Mouse (Mus musculus) hindbrain, embryonic 16.5 days (tissue): ENCODE measurements around the gene Cnih2. TPM values are rescaled to one million over a fixed set of nuclear protein-coding genes. Genes with fewer than 3 reads are reported as not detected.
A peak's percentile ranks its signal among the peaks of the same experiment; 100 is the strongest.

ENCODE experiments used
- ATAC-seq: fragments of 200-750 bp; cut with Nextera tagmentation; 2 replicates; pipeline ENCODE4 v1.8.0; 2017; ENCODE audit warnings: moderate TSS enrichment, moderate library complexity
- H3K27ac ChIP-seq: fragments of 300-500 bp; sonication (generic); 2 replicates; pipeline ENCODE4 v1.5.1; 2014; ENCODE audit warnings: low read depth, mild to moderate bottlenecking, control low read depth, low read length, moderate library complexity
- H3K27me3 ChIP-seq: fragments of 300-500 bp; sonication (generic); replicated peaks from 2 replicates; pipeline ENCODE4 v1.6.1; 2014; ENCODE audit warnings: low read length; ENCODE audit not compliant: control insufficient read depth, insufficient read depth
- H3K36me3 ChIP-seq: fragments of 300-500 bp; sonication (generic); 2 replicates; pipeline ENCODE4 v1.6.1; 2014; ENCODE audit warnings: mild to moderate bottlenecking, low read length, moderate library complexity, mixed read lengths; ENCODE audit not compliant: control insufficient read depth, insufficient read depth
- H3K4me1 ChIP-seq: fragments of 300-500 bp; sonication (generic); 2 replicates; pipeline ENCODE4 v1.6.1; 2014; ENCODE audit warnings: low read depth, low read length; ENCODE audit not compliant: control insufficient read depth, insufficient read depth
- H3K4me2 ChIP-seq: fragments of 300-500 bp; sonication (generic); 2 replicates; pipeline ENCODE4 v1.6.1; 2014; ENCODE audit warnings: mild to moderate bottlenecking, low read length, control low read depth, moderate library complexity
- H3K4me3 ChIP-seq: fragments of 300-500 bp; sonication (generic); 2 replicates; pipeline ENCODE4 v1.5.1; 2014; ENCODE audit warnings: mild to moderate bottlenecking, low read length, control low read depth, moderate library complexity
- H3K9ac ChIP-seq: fragments of 300-500 bp; sonication (generic); 2 replicates; pipeline ENCODE4 v1.6.1; 2014; ENCODE audit warnings: low read depth, mild to moderate bottlenecking, control low read depth, low read length, moderate library complexity
- H3K9me3 ChIP-seq: fragments of 300-500 bp; sonication (generic); 2 replicates; pipeline ENCODE4 v1.6.1; 2014; ENCODE audit warnings: mild to moderate bottlenecking, low read length, moderate library complexity; ENCODE audit not compliant: control insufficient read depth
- WGBS: fragments of 180-500 bp; shearing (Covaris S2); extraction: QIAGEN DNeasy Blood & Tissue Kit; methylation state at CpG from one replicate; pipeline ENCODE4 v1.1.7; 2014; 5-methylcytosine and 5-hydroxymethylcytosine counted together
- polyA plus RNA-seq: library from polyadenylated mRNA; unstranded; fragments of >200 nt; fragmentation: Nextera tagmentation; extraction: Ambion mirVana; gene quantifications from 2 replicates; pipeline ENCODE4 v1.2.1, GENCODE M21; 2015

Cnih2 gene
- polyA plus RNA-seq, 1 experiment from 2014 or later = 361 TPM

DNA sequence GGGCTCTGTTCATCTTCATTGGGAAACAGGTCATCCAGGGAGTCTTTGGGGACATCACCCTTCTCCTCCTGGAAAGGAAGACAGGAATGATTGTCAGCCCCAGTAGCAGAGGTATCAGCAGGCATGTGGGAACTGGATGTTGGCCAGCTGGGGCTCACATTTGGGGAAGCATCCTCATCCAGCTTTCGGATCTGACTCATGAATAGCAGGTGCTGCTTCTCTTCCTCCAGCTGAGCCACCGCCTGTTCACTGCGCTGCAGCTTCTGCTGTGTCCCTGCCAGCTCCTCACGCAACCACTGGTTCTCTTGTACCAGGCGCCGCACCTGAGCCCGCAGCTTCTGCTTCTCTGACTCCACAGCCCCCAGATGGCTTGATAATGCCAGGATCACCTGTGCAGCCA, 15.5 kb upstream of the Cnih2 start:
- 81% methylated on average over 7 of the region's 7 CpGs for WGBS
- peaks cover 41% of the 10 kb centered on the region for H3K36me3 ChIP-seq
- H3K4me3 ChIP-seq = no peak overlapping the region
- no peaks in the 10 kb centered on the region for H3K27me3 ChIP-seq
- no peak overlapping the region; the same call in 1 of the 2 replicates for H3K9ac ChIP-seq
- peak overlapping the region; percentile 16; the same call in 1 of the 2 replicates for H3K27ac ChIP-seq
- H3K9me3 ChIP-seq = no peaks in the 10 kb centered on the region
- H3K4me1 ChIP-seq = peaks cover 10% of the 10 kb centered on the region
- no peak overlapping the region for H3K4me2 ChIP-seq
- ATAC-seq = no peak

DNA sequence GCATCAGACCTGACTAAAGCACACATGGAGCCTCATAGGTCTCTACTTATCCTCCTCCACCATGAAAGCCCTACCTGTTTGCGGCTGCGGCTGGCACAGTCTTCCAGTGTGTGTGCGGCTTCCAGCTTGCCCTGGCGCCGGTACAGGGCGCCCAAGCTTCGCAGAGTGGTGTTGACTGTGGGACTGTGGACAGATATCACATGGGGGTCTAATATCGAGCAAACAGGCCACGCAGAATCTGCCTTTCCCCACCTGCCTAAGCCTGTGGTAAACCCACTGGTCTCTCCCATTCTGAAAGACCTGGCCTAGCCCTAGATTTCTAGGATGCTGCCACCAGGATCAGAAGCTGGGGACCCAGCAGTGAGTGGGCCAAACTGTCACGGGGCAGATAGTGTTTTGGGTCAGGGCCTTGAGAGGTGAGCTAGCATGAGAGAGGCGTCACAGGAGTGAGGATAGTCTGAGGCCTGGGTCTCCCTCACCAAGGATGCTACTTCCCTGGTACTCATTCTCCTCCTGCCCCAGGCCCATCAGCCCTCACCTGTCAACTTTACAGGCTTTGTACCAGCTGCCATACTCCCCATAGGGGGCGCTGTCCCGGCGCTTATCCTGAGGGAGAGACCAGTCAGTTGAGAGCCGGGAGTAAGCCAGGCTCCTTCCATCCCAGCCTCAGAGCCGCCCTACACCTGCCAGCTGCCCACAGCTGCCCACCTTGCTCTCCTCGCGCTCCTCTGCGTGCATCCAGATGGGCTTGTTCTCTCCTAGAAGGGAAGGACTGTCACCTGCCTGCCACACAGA, 11.5 kb upstream of the Cnih2 start:
- H3K9me3 ChIP-seq = no peaks in the 10 kb centered on the region
- no peaks in the 10 kb centered on the region for H3K27me3 ChIP-seq
- H3K4me1 ChIP-seq = peaks cover 8% of the 10 kb centered on the region
- WGBS = 70% methylated on average over 19 of the region's 19 CpGs
- no peak overlapping the region for H3K4me2 ChIP-seq
- H3K9ac ChIP-seq = no peak overlapping the region
- peaks cover 50% of the 10 kb centered on the region for H3K36me3 ChIP-seq
- H3K27ac ChIP-seq = no peak overlapping the region
- H3K4me3 ChIP-seq = no peak overlapping the region
- ATAC-seq = no peak

DNA sequence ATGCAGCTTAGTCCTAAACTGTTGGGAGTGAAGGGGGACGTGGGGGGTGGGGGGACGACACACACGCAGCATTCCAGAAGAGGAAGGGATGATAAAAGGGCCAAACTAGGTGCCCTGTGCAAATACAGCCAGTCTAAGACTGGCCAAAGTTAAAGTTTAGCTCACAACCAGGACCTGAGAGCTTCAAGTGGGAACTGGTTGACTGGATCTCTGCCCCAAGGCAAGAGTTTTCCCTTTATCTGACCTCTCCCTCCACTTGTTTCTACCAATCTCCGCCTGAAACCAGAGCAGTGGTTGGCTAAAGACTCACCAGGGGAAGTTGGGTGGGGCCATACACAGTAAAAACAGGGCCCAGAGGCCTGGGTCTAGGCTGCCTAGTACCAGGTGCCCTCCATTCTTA, 10.4 kb upstream of the Cnih2 start:
- H3K27ac ChIP-seq = no peak overlapping the region; the same call in 1 of the 2 replicates

DNA sequence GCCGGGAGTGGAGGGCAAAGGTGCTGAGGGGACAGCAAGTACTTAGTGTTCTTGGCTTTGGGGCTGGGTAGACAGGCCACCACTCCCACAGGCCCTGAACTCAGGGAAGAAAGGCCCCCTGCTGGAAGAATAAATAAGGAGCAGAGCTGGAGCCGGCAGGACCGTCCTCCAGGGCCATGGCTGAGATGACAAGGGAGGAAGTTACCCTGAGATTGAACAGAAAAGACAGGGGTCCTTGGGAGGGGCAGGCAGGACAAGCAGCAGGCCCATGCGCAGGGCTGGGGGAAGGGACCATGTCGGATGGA, 9.9 kb upstream of the Cnih2 start:
- H3K27ac ChIP-seq = no peak overlapping the region; the same call in 1 of the 2 replicates
- ATAC-seq = no peak
- no peak overlapping the region for H3K9ac ChIP-seq

More for the DNA sequence above, 10.4 kb upstream of the Cnih2 start:
- no peak overlapping the region for H3K4me3 ChIP-seq
- peaks cover 8% of the 10 kb centered on the region for H3K4me1 ChIP-seq
- H3K9ac ChIP-seq = no peak overlapping the region
- no peak overlapping the region for H3K4me2 ChIP-seq
- H3K9me3 ChIP-seq = no peaks in the 10 kb centered on the region
- no peak for ATAC-seq
- 73% methylated on average over 4 of the region's 4 CpGs for WGBS
- no peaks in the 10 kb centered on the region for H3K27me3 ChIP-seq
- H3K36me3 ChIP-seq = peaks cover 57% of the 10 kb centered on the region

DNA sequence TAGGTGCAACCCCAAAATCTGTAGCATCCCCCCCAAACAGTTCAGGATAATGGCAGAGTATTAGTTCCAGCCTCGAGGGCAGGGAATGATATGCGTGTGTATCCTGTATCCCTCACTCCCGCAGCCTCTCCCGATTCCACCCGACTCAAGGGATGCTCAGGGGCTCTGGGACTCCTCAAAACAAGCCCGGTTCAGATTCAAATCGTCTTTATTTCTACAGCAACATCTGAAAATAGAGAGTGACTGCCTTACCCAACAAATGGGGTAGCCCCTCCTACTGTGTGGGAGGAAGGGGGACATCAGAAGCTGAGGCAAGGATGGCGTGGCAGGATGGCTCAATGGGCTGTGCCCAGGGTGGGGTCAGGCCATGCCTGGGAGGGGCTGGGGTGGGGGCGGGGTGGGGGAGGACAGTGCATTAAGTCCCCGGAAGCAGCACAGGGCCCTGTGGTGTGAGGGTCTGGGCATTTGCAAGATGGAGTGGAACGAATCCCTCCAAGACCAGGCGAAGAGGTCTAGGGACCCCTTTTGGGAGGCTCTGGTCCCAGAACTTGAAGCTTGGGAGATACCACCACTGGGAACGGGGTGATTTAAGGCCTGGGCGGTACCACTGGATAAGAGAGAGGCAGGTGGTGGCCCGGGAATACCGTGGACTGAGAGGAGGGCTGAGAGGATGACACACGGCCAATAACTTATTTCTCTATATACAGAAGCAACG, 9.4 kb upstream of the Cnih2 start:
- Histone ChIP-seq H3K27me3 (no peaks in the 10 kb centered on the region), H3K9me3 (no peaks in the 10 kb centered on the region), H3K4me2 (no peak overlapping the region), H3K4me1 (peaks cover 8% of the 10 kb centered on the region), H3K9ac (no peak overlapping the region), H3K4me3 (no peak overlapping the region), H3K36me3 (peaks cover 62% of the 10 kb centered on the region), H3K27ac (no peak overlapping the region)
- 0 out of 2 replicates have a peak, but pooled peaks have one; percentile 5 for ATAC-seq
- WGBS = 74% methylated on average over 18 of the region's 18 CpGs

More for the DNA sequence above, 9.9 kb upstream of the Cnih2 start:
- H3K4me1 ChIP-seq = peaks cover 8% of the 10 kb centered on the region
- H3K9me3 ChIP-seq = no peaks in the 10 kb centered on the region
- H3K27me3 ChIP-seq = no peaks in the 10 kb centered on the region
- H3K4me2 ChIP-seq = no peak overlapping the region
- no peak overlapping the region for H3K4me3 ChIP-seq
- 32% methylated on average over 5 of the region's 5 CpGs for WGBS
- peaks cover 61% of the 10 kb centered on the region for H3K36me3 ChIP-seq

DNA sequence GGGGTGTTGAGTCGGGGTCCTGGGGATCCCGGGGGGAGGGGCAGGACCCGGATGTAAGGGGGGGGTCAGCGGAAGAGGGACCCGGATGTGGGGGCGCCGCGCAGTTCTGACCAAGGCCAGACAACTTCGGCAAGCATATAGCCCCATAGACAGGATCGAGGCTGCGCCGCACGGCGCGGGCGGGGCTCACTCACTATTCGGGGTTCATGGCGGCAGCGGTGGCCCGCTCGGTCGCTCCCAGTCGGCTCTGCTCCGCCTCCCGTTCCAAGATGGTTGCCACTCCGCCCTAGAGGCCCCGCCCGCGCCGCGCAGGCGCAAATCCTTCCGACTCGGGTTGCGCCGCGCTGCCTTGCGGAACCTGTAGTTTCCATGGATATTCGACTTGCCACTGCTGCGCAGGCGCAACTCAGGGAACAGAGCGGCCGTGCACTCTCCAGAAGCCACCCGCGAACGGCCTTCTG, 8.4 kb upstream of the Cnih2 start, which contains the start of gene Rab1b:
Gene Rab1b, minus strand, starts transcription at position 342 of the 461 bp plus-strand sequence.
- under 1% methylated on average over 42 of the region's 46 CpGs for WGBS
- H3K27me3 ChIP-seq = no peaks in the 10 kb centered on the region

DNA sequence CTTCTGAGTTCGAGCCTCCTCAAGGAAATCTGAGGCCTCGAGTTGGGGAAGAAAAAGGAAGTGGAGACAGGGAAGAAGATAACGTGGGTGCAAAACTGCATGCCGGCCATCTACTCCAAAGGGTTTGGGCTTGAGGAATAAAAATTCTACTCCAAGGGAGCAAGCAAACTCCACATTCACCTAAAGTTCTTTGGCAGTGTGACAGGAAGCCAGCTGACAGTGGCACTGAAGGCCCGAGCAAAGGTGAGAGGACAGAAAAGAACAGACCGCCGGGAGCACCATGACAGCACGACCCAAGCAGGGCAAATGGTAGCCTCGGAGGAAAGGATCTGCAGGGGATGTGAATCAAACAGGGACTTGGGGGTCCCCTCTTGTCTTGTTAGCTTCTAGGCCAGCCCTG, 7.8 kb upstream of the Cnih2 start:
- Histone ChIP-seq H3K4me1 (peaks cover 8% of the 10 kb centered on the region), H3K27me3 (no peaks in the 10 kb centered on the region), H3K27ac (peak overlapping the region; percentile 98), H3K9ac (peak overlapping the region; percentile 96), H3K4me3 (peak overlapping the region; percentile 74), H3K36me3 (peaks cover 50% of the 10 kb centered on the region), H3K9me3 (no peaks in the 10 kb centered on the region), H3K4me2 (peak overlapping the region; percentile 95)
- no peak for ATAC-seq
- 19% methylated on average over 9 of the region's 9 CpGs for WGBS

More for the DNA sequence above, 8.4 kb upstream of the Cnih2 start, which contains the start of gene Rab1b:
- peak within 1 kb of the TSS; percentile 95 for H3K4me2 ChIP-seq
- peak within 1 kb of the TSS; percentile 96 for H3K9ac ChIP-seq
- peaks cover 8% of the 10 kb centered on the region for H3K4me1 ChIP-seq
- H3K36me3 ChIP-seq = peaks cover 57% of the 10 kb centered on the region
- peak; percentile 94 for ATAC-seq
- H3K27ac ChIP-seq = peak within 1 kb of the TSS; percentile 98
- H3K4me3 ChIP-seq = peak within 1 kb of the TSS; percentile 74
- no peaks in the 10 kb centered on the region for H3K9me3 ChIP-seq

DNA sequence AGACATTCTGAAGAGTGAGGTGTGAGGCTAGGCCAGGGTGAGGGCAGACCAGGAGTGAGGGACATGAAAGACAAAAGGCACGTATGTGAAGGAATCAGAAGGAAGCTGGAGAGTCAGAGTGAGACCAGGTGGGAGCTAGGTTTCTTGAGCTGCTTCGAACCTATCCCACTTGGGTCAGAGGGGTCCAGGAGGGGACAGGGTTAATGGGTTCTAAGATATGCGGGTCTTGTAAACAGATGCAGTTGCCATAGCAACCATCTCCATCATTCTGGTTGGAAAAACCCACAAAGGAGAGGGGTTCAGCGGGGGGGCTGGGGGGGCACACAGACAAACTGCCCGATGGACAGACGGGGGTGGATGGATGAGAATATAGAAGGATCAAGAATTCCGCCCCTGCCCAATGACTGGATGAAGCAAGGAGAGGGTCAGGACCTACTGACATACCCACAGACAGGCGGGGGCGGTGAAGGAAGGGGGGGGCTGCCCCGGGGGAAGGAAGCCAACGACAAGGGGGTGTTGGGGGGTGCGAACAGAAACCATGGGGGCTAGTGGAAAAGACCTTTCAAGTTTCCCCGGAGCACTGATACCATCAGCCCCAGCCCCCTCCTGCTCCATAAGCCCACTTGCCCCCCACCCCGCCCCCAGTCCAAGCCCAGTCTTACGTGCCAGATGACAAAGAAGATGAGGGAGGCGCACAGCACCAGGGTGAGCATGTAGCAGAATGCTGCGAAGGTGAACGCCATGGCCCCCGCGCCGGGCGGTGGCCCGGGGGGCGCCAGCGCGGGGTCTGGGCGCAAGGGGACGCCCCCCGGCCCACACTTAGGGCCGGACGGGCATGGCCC, 579 bp downstream of the Cnih2 start:
- Histone ChIP-seq H3K4me2 (peak overlapping the region; percentile 78), H3K27me3 (no peaks in the 10 kb centered on the region), H3K4me3 (peak overlapping the region; percentile 73), H3K9ac (peak overlapping the region; percentile 92), H3K4me1 (peaks cover 49% of the 10 kb centered on the region), H3K27ac (peak overlapping the region; percentile 92), H3K9me3 (no peaks in the 10 kb centered on the region), H3K36me3 (peaks cover 17% of the 10 kb centered on the region)
- ATAC-seq = peak; percentile 22
- WGBS = 4% methylated on average over 30 of the region's 31 CpGs
